Mouse (Mus musculus) monocyte, adult 2 months (primary cell): Measurements from ENCODE around the gene Olfr678.
"Not testable (repeated sequence)": the region's sequence is repeated elsewhere in the genome, so short reads cannot be mapped to it uniquely, and the experiment has no call there.

Source experiments
- DNase-seq, 2 experiments: peaks; one replicate each; pipeline ENCODE4 v3.0.0; 2022; ENCODE audit warnings: low spot score in 2 of 2, low read depth in 1 of 2

The Olfr678 gene

DNA sequence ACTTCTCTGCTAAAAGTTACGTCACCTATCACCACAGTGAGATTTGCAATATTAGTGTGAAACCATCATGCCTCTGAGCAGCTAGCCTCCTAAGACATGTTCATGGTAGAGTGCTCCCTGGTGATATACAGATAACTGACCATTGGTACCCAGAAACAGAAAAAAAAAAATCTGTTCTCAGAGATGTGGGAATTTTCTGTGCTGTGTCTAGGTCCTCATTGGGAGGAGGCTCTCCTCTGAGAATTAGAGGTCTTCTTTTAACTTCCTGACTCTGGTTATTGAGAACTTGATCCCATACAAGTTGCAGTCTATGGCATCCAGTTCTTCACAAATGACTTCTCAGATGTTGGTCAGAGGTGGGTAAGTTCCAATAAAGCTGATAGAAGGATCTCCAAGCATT lies at the start of gene Olfr678:
TSS of gene Olfr678 (plus strand) at position 301 of the 400 bp plus-strand sequence.
- no peak for DNase-seq

DNA sequence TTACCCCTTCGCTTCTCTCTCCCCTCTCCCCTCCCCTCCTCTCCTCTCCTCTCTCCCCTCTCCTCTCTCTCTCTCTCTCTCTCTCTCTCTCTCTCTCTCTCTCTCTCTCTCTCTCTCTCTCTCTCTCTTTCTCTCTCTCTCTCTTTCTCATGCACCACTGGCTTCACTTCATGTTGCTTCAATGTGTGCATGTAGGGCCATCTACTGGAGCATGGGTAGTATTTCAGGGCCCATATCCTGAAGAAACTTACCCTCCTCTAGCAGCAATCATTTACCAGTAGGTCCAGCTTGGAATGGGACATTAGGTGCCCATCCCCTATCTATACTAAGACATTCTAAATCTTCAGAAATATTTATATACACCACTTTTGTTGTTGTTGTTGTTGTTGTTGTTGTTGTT lies 41.7 kb upstream of the Olfr678 start:
- DNase-seq, result no peak

- DNase-seq, result no peak
Observed at GRCm38 (mm10) chr7:105028360-105028759, 35.9 kb upstream of the Olfr678 start, which contains the start of gene Olfr675. Olfr675 (minus strand) TSS chr7:105028460.

- DNase-seq, result no peak
Observed at GRCm38 (mm10) chr7:105032398-105032797, 31.9 kb upstream of the Olfr678 start, which contains the start of gene Olfr676. Olfr676 (plus strand) TSS chr7:105032698.

GRCm38 (mm10) chr7:105033836-105034235 lies 30.4 kb upstream of the Olfr678 start:
- DNase-seq, result not testable (repeated sequence)

DNA sequence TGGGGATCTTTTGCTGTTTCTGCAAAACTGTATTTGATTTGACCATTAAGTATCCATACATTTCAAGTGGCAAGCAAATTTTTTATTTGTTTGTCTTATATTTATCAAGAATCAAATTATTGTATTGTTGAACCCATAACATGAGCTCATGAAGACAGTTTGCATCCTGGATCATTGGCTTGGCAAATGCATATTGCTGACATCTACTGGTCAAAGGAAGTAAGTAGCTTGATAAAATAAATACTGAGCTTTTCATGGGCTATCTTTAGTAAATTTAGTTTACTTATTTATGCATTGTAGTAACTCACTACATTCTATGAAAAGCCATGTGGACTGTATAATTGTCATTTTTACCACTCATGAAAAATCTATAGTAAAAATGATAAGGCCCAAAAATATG lies 5.3 kb upstream of the Olfr678 start:
- DNase-seq, result no peak

GRCm38 (mm10) chr7:105080905-105081304 lies 16.6 kb downstream of the Olfr678 start, which contains the start of gene Olfr679:
Olfr679 (plus strand) TSS chr7:105081205.
- DNase-seq, result no peak

- DNase-seq, result not testable (repeated sequence)
Observed at GRCm38 (mm10) chr7:105092717-105093116, 28.4 kb downstream of the Olfr678 start, which contains the start of gene Olfr680-ps1. Olfr680-ps1 (minus strand) TSS chr7:105092817.

DNA sequence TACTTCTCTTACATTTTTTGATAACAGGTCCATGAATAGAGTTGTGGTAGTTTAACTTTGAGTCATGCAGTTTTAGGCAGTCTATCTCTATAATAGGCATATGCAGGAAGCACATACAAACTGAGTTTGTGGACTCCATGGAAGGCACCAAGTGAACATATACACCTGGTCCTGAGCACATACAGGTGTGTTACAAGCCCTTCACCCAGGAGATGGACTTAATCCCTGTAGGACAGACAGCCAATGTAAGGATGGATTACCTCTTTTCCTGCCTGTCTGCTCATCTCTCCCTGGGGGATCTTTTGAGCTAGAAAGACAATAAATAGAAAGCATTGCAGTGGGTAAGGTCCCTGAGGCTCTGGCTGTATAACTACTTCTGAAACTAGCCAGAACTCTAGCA lies 52.3 kb downstream of the Olfr678 start, which contains the start of gene Olfr681:
TSS of gene Olfr681 (plus strand) at position 301 of the 400 bp plus-strand sequence.
- no peak for DNase-seq
